Mouse (Mus musculus) G1E-ER4 (cell line): Measurements from ENCODE around the gene Tmem8. TPM values are rescaled to one million over a fixed set of nuclear protein-coding genes. Genes with fewer than 3 reads are reported as not detected.
A peak's percentile ranks its signal among the peaks of the same experiment; 100 is the strongest.

Experiments
- GATA1 ChIP-seq: IDR thresholded peaks from one replicate; pipeline ENCODE4 v1.8.0; 2012; ENCODE audit warnings: low read length, inconsistent platforms
- polyA plus RNA-seq: library from polyadenylated mRNA; stranded (reverse); fragments of >175 nt; gene quantifications from 2 replicates; pipeline ENCODE4 v1.2.3, GENCODE M21; 2012

The Tmem8 gene
- 1.8 and 2.1 TPM in 2 replicates for polyA plus RNA-seq

GRCm38 (mm10) chr17:26113181-26113948, at the start of gene Tmem8:
Tmem8 (plus strand) TSS chr17:26113299.
- TF ChIP-seq GATA1 = no peak

- TF ChIP-seq GATA1 = no peak
Measured at GRCm38 (mm10) chr17:26064916-26065315, 48.2 kb upstream of the Tmem8 start.

DNA sequence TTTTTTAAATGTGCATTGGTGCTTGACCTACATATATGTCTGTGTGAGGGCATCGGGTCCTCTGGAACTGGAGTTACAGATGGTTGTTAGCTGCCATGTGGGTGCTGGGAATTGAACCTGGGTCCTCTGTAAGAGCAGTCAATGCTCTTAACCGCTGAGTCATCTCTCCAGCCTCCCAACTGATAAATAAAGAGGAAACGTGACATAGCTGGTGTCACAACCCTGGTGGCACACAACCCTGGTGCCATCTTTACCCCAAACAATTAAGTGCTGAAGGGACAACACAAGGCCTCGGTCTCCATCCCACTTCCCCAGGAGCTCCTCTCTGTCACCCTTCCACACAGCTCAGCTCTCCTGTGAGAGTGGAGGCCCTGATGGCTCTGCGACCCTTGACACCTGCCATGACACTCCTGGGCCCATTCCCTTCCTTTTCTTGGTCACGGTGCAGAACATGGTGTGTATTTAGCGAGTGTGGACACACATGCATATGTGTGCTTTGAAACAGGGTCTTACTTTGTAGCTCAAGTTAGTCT, 46.5 kb upstream of the Tmem8 start:
- TF ChIP-seq GATA1 = no peak

DNA sequence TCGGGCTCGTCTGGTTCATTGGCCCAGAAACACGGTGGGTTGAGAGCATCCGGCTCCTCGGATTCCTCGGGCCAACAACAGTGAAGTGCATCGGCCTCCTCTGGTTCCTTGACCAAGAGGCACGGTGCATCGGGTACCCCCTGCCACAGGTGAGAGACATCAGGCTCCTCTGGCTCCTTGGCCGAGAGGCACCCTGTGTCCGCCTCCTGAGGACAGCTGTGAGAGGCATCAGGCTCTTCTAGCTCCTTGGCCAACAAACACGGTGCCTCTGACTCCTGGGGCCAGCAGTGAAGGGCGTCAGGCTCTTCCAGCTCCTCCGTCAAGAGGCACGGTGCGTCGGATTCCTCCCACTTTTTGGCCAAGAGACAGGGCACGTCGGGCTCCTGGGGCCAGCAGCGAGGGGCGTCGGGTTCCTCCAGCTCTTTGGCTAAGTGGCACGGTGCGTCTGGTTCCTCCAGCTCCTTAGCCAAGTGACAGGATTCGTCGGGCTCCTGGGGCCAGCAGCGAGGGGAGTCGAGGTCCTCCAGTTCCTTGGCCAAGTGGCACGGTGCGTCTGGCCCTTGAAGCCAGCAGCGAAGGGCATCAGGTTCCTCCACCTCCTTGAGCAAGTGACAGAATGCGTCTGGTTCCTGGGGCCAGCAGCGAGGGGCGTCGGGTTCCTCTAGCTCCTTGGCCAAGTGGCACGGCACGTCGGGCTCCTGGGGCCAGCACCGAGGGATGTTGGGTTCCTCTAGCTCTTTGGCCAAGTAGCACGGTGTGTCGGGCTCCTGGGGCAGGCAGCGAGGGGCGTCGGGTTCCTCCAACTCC, 44.9 kb upstream of the Tmem8 start:
- no peak for TF ChIP-seq GATA1

DNA sequence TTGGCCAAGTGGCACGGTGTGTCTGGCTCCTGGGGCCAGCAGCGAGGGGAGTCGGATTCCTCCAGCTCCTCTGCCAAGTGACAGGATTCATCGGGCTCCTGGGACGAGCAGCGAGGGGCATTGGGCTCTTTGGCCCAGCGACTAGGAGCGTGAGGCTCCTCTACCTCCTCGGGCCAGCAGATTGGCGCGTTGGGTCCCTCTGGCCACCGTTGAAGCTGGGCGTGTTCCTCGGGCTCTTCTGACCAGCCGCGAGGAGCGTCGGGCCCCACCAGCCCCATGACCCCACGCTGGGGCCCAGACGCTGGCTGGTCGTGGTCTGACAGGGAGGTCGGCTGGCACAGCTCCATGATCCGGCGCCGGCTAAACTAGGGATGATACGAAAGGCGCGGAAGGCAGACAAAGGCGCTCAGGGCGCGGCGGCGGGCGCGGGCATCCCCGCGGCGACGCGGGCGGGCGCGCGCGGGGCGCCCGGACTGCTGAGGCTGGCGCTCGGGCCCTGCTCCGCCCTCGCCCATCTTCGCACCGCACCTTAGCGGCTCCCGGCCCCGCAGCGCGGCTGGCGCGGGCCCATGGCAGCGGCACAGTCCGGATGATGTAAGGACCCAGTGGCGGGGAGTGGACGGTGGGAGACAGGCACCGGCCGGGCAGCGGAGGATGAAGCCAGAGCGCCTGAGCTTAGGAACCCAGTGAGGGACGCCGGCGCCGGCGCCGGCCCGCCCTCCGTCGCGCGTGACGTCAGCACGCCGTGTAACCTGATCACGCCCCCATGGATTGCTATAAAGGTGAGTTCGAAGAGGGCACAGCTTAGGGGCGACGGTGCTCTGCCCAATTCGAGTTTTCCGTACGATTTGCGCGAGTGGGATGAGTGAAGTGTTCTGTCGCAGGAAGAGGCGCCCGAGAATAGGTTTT, 44.0 kb upstream of the Tmem8 start, which contains the start of gene Rab11fip3:
Gene Rab11fip3 (minus strand): TSS at position 725 of the 909 bp plus-strand sequence.
- no peak for TF ChIP-seq GATA1

DNA sequence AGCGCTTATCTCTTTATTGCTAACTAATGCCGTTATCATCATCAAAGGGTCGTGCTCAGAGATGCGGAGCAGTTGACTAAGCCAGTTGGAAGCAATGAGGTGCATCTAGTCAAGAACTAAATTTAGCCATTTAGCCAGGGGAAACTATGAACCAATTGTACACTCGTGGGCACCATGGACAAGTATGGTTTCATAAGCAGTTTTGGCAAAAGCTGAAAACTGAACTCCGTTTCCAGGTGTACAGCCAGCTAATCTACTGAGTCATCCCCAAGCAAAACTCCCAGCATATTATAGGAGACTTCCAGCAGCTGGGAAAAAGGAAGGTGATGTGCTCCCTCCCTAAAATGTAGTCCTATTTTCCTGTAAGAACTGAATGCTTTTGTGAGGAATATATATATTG, 43.0 kb upstream of the Tmem8 start:
- TF ChIP-seq GATA1 = no peak

GRCm38 (mm10) chr17:26075246-26075645, 37.9 kb upstream of the Tmem8 start:
- no peak for TF ChIP-seq GATA1

DNA sequence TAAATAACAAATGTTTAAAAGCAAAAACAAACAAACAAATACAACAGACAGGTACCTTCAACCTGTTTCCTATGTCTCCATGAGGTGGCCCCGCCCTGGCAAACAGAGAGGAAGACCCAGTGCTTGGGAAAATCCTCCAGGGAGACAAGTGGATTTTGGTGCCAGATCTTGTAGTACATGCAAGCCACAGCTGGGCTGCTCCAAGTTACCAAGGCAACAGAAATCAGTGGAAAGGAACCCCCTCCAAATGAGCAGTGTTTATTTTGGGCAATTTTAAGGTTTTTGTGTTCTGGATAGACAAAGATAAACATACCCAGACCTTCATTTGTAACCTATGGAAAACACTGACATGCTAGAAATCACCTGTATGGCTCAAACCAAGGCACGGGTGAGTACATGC, 34.2 kb upstream of the Tmem8 start:
- no peak for TF ChIP-seq GATA1

DNA sequence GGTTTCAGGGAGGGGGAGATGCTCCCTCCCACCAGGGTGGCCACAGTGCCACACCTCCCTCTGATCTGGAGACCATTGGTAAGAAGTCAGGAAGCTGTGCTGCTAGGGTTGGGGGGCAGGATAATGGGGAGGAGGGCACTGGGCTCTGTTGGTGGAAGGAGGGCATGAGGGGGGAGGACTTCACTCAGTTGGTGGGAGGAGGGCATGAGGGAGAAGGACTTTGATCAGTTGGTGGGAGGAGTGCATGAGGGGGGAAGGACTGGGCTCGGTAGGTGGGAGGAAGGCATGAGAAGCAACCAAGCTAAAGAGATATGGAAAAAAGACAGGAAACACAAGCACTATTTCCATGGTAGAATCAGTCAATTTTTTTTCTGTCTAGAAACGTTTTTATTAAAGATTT, 32.2 kb upstream of the Tmem8 start:
- TF ChIP-seq GATA1 = no peak

- TF ChIP-seq GATA1 = no peak
Measured at GRCm38 (mm10) chr17:26087059-26087564, 26.0 kb upstream of the Tmem8 start.

GRCm38 (mm10) chr17:26089905-26090632, 23.0 kb upstream of the Tmem8 start, which contains the start of gene Decr2:
Decr2 (minus strand) TSS chr17:26090337.
- no peak for TF ChIP-seq GATA1

- no peak for TF ChIP-seq GATA1
Measured at GRCm38 (mm10) chr17:26094531-26095110, 18.5 kb upstream of the Tmem8 start.

- peak; percentile 11 for TF ChIP-seq GATA1
Measured at GRCm38 (mm10) chr17:26095121-26095740, 17.9 kb upstream of the Tmem8 start, which contains the start of gene Nme4. Nme4 (minus strand) TSS chr17:26095602.
